Mouse (Mus musculus) bone marrow, adult 2 months (tissue): Measurements from ENCODE around the gene Fam214a.

Experiments
- CTCF ChIP-seq: fragments of 200-500 bp; IDR thresholded peaks from 2 replicates; pipeline ENCODE4 v1.5.1; 2011; ENCODE audit warnings: low read length, control low read depth; ENCODE audit not compliant: control insufficient read depth, insufficient read depth
- POLR2A ChIP-seq: fragments of 200-500 bp; IDR thresholded peaks from 2 replicates; pipeline ENCODE4 v1.6.1; 2011; ENCODE audit warnings: low read depth, mild to moderate bottlenecking, control low read depth, low read length, borderline replicate concordance; ENCODE audit not compliant: control insufficient read depth

- TF ChIP-seq CTCF (no peak), POLR2A (no peak)
Observed at GRCm38 (mm10) chr9:74970591-74970990, 17.9 kb downstream of the Fam214a start.
